Comparison of ENCODE assay signal across 19 mouse cellular contexts in the genomic region with DNA sequence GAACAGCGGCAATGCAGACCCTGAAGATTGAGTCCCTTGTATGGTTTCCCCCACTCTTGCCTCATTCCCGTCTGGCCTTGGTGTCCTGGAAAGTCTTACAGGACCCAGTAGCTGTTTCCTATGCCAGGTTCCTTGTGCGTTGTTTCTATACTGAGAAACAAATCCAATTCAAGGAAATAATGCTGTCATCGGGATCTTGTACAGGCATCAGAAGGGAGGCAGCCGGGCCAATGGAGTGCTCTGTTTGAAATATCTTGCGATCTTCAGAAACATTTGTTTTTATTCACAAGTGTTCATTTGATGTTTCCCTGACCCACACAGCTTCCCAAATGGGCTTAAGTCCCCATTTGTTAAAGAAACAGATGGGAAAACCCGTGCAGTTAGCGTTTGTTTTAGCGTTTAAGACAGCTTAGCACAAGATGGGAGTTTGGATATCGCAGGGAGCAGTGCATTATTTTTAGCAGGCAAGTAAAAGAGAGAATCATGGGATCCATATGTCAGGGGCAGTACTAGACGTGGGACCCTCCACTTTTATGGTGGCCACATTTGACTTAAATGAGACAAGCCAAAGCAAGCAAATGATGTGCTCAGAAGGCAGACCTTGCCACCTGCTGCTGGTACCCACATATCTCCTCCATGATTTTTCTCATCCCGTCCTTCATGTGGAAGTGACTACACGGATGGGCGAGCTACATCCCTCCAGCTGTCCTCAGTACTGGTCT.
DNase-seq lines count a peak whose midpoint lies in the region; ATAC-seq and TF ChIP-seq lines count a peak whose summit lies in the region.
"Had no signal": no experiment of that assay in that cellular context is flagged by ENCODE, and none has a peak within 500 bp of the region (broad histone marks: within the 10 kb centered on the region; RNA-seq: fewer than 3 reads in every experiment).

No protein-coding gene starts in this region.

- H3K9me3 ChIP-seq in forebrain, postnatal 0 days (ENCODE audit: low read length): no peaks in the 10 kb centered on the region
- no peaks in the 10 kb centered on the region for H3K9me3 ChIP-seq in forebrain, embryonic 14.5 days (replicated peaks; ENCODE audit: control insufficient read depth, low read length)
- no peaks in the 10 kb centered on the region for H3K9me3 ChIP-seq in lung, embryonic 14.5 days (ENCODE audit: low read depth, low read length)
- H3K9me3 ChIP-seq in stomach, embryonic 16.5 days (replicated peaks; ENCODE audit: control insufficient read depth, low read length): no peaks in the 10 kb centered on the region
- H3K9me3 ChIP-seq in hindbrain, embryonic 12.5 days (replicated peaks): no peaks in the 10 kb centered on the region
- H3K9me3 ChIP-seq: forebrain, embryonic 13.5 days; heart, embryonic 13.5 days had no signal

- no peak for ATAC-seq in forebrain, postnatal 0 days
- ATAC-seq in forebrain, embryonic 14.5 days: no peak
- ATAC-seq in lung, embryonic 14.5 days (ENCODE audit: insufficient read depth): no peak
- ATAC-seq in stomach, embryonic 16.5 days (ENCODE audit: insufficient read depth, low FRiP score): peak; percentile 68; the same call in 1 of the 2 replicates
- no peak for ATAC-seq in hindbrain, embryonic 12.5 days (ENCODE audit: low FRiP score)
- ATAC-seq: forebrain, embryonic 13.5 days; hindbrain, embryonic 16.5 days; inflammation-experienced regulatory T-cells, adult 6 months had no signal

- TF ChIP-seq POLR2A in lung, adult 2 months (IDR thresholded peaks at IDR 0.05; ENCODE audit: borderline replicate concordance, extremely low read depth, low read depth, low read length): no peak

- TF ChIP-seq CTCF in forebrain, postnatal 0 days (IDR thresholded peaks at IDR 0.05; ENCODE audit: low read depth): no peak
- no peak for TF ChIP-seq CTCF in lung, embryonic 14.5 days (IDR thresholded peaks at IDR 0.05; ENCODE audit: low read depth)
- no peak for TF ChIP-seq CTCF in lung, adult 2 months (IDR thresholded peaks at IDR 0.05; ENCODE audit: insufficient read depth, low read length)

- 70% methylated on average over 14 of the region's 14 CpGs for WGBS in forebrain, postnatal 0 days
- 88% methylated on average over 14 of the region's 14 CpGs for WGBS in forebrain, embryonic 14.5 days
- 50% methylated on average over 14 of the region's 14 CpGs for WGBS in lung, embryonic 14.5 days
- WGBS in lung, adult 2 months: 70% methylated on average over 14 of the region's 14 CpGs
- 50% methylated on average over 14 of the region's 14 CpGs for WGBS in stomach, embryonic 16.5 days
- 86% methylated on average over 14 of the region's 14 CpGs for WGBS in hindbrain, embryonic 12.5 days

- H3K4me3 ChIP-seq in forebrain, postnatal 0 days (ENCODE audit: low read depth, low read length): no peak overlapping the region
- no peak overlapping the region for H3K4me3 ChIP-seq in forebrain, embryonic 14.5 days (ENCODE audit: low read depth, low read length)
- no peak overlapping the region for H3K4me3 ChIP-seq in lung, embryonic 14.5 days (ENCODE audit: low read depth, low read length)
- H3K4me3 ChIP-seq in lung, adult 2 months (replicated peaks; ENCODE audit: extremely low read depth, low read depth, low read length): no peak overlapping the region
- 0 out of 2 replicates have a peak overlapping the region, but pooled peaks have one; percentile 3 for H3K4me3 ChIP-seq in stomach, embryonic 16.5 days (replicated peaks; ENCODE audit: low read length)
- H3K4me3 ChIP-seq in hindbrain, embryonic 12.5 days: no peak overlapping the region
- H3K4me3 ChIP-seq: forebrain, embryonic 13.5 days; heart, embryonic 13.5 days had no signal

- H3K36me3 ChIP-seq in forebrain, postnatal 0 days (ENCODE audit: insufficient read depth): no peaks in the 10 kb centered on the region
- no peaks in the 10 kb centered on the region for H3K36me3 ChIP-seq in forebrain, embryonic 14.5 days (ENCODE audit: control insufficient read depth, insufficient read depth, low read length)
- no peaks in the 10 kb centered on the region for H3K36me3 ChIP-seq in lung, embryonic 14.5 days (ENCODE audit: insufficient read depth)
- H3K36me3 ChIP-seq in stomach, embryonic 16.5 days (ENCODE audit: control insufficient read depth, insufficient read depth, low read length): no peaks in the 10 kb centered on the region
- H3K36me3 ChIP-seq in hindbrain, embryonic 12.5 days: no peaks in the 10 kb centered on the region
- H3K36me3 ChIP-seq: heart, embryonic 13.5 days had no signal

- no peak overlapping the region for H3K27ac ChIP-seq in forebrain, postnatal 0 days (ENCODE audit: low read depth, low read length)
- H3K27ac ChIP-seq in forebrain, embryonic 14.5 days (ENCODE audit: low read depth, low read length): no peak overlapping the region
- H3K27ac ChIP-seq in lung, embryonic 14.5 days (ENCODE audit: low read depth): no peak overlapping the region
- no peak overlapping the region; the same call in 1 of the 2 replicates for H3K27ac ChIP-seq in stomach, embryonic 16.5 days (ENCODE audit: low read length)
- no peak overlapping the region for H3K27ac ChIP-seq in hindbrain, embryonic 12.5 days
- H3K27ac ChIP-seq: forebrain, embryonic 13.5 days; heart, embryonic 13.5 days had no signal

- no peak overlapping the region for H3K9ac ChIP-seq in forebrain, postnatal 0 days
- no peak overlapping the region for H3K9ac ChIP-seq in forebrain, embryonic 14.5 days (ENCODE audit: low read length)
- H3K9ac ChIP-seq in lung, embryonic 14.5 days: no peak overlapping the region
- no peak overlapping the region for H3K9ac ChIP-seq in stomach, embryonic 16.5 days (ENCODE audit: low read length)
- no peak overlapping the region for H3K9ac ChIP-seq in hindbrain, embryonic 12.5 days
- H3K9ac ChIP-seq: forebrain, embryonic 13.5 days; heart, embryonic 13.5 days had no signal

- no peaks in the 10 kb centered on the region; the same call in 1 of the 2 replicates for H3K27me3 ChIP-seq in forebrain, postnatal 0 days (ENCODE audit: insufficient read depth, low read length)
- no peaks in the 10 kb centered on the region; the same call in 1 of the 2 replicates for H3K27me3 ChIP-seq in forebrain, embryonic 14.5 days (replicated peaks; ENCODE audit: control insufficient read depth, insufficient read depth, low read length)
- no peaks in the 10 kb centered on the region for H3K27me3 ChIP-seq in lung, embryonic 14.5 days (ENCODE audit: insufficient read depth, low read length)
- no peaks in the 10 kb centered on the region for H3K27me3 ChIP-seq in stomach, embryonic 16.5 days (ENCODE audit: control insufficient read depth, insufficient read depth, low read length)
- peaks cover 14% of the 10 kb centered on the region for H3K27me3 ChIP-seq in hindbrain, embryonic 12.5 days
- H3K27me3 ChIP-seq: CH12.LX; heart, embryonic 13.5 days had no signal

- DNase-seq in forebrain, postnatal 0 days: peak; percentile 32
- no peak for DNase-seq in forebrain, embryonic 14.5 days (ENCODE audit: low spot score)
- DNase-seq in lung, embryonic 14.5 days: peak; percentile 36
- no peak for DNase-seq in lung, adult 2 months
- no peak for DNase-seq in gastrocnemius, postnatal 4 days (ENCODE audit: low spot score in 2 of 2)
- DNase-seq: adrenal gland, adult 2 months; adrenal gland, postnatal 25 days; cerebellum, adult 18-20 months; cerebellum, adult 9-11 months; cerebellum, postnatal 36 days; gastrocnemius, postnatal 10 days; heart, postnatal 36 days had no signal

- H3K4me2 ChIP-seq in forebrain, postnatal 0 days (ENCODE audit: low read depth): no peak overlapping the region
- no peak overlapping the region for H3K4me2 ChIP-seq in forebrain, embryonic 14.5 days (ENCODE audit: low read length)
- no peak overlapping the region for H3K4me2 ChIP-seq in lung, embryonic 14.5 days
- no peak overlapping the region for H3K4me2 ChIP-seq in stomach, embryonic 16.5 days (ENCODE audit: low read depth, low read length)
- H3K4me2 ChIP-seq in hindbrain, embryonic 12.5 days (replicated peaks): no peak overlapping the region
- H3K4me2 ChIP-seq: forebrain, embryonic 13.5 days; heart, embryonic 13.5 days had no signal

- peaks cover 9% of the 10 kb centered on the region; the same call in 1 of the 2 replicates for H3K4me1 ChIP-seq in forebrain, postnatal 0 days (ENCODE audit: insufficient read depth)
- no peaks in the 10 kb centered on the region for H3K4me1 ChIP-seq in forebrain, embryonic 14.5 days (ENCODE audit: control insufficient read depth, insufficient read depth, low read length)
- no peaks in the 10 kb centered on the region for H3K4me1 ChIP-seq in lung, embryonic 14.5 days (ENCODE audit: insufficient read depth)
- H3K4me1 ChIP-seq in lung, adult 2 months (ENCODE audit: control insufficient read depth, insufficient read depth, low read length): no peaks in the 10 kb centered on the region
- no peaks in the 10 kb centered on the region for H3K4me1 ChIP-seq in stomach, embryonic 16.5 days (ENCODE audit: control insufficient read depth, insufficient read depth, low read length)
- peaks cover 4% of the 10 kb centered on the region; the same call in 1 of the 2 replicates for H3K4me1 ChIP-seq in hindbrain, embryonic 12.5 days
- H3K4me1 ChIP-seq: heart, embryonic 13.5 days had no signal

Comparison
In these comparisons a context has a peak if more than half of its experiments do, and no peak if none do; other contexts are left out.
1. DNase-seq: peak in forebrain, postnatal 0 days (single experiment) and lung, embryonic 14.5 days (single experiment); none in forebrain, embryonic 14.5 days (single experiment), lung, adult 2 months (single experiment) and gastrocnemius, postnatal 4 days (0 of 2).